Mouse (Mus musculus) frontal cortex, postnatal 14 days (tissue): ENCODE measurements around the gene Crybg3.

Experiments used
- DNase-seq, 2 experiments: peaks; one replicate each; pipeline ENCODE4 v3.0.0; 2022; ENCODE audit warnings: low spot score in 2 of 2

Gene Crybg3

GRCm38 (mm10) chr16:59534349-59534748, 66.4 kb downstream of the Crybg3 start:
- no peak for DNase-seq

- no peak for DNase-seq
These were observed 68.2 kb downstream of the Crybg3 start for GRCm38 (mm10) chr16:59532561-59532960.

GRCm38 (mm10) chr16:59531243-59531642, 69.5 kb downstream of the Crybg3 start:
- no peak for DNase-seq

GRCm38 (mm10) chr16:59529570-59529969, 71.2 kb downstream of the Crybg3 start:
- no peak for DNase-seq

GRCm38 (mm10) chr16:59526939-59527338, 73.8 kb downstream of the Crybg3 start:
- no peak for DNase-seq

GRCm38 (mm10) chr16:59521752-59522423, 78.9 kb downstream of the Crybg3 start:
- DNase-seq, result no peak

GRCm38 (mm10) chr16:59517447-59518219, 83.1 kb downstream of the Crybg3 start:
- DNase-seq, result no peak

GRCm38 (mm10) chr16:59516965-59517364, 83.8 kb downstream of the Crybg3 start:
- no peak for DNase-seq

- DNase-seq, result no peak
These were observed 85.6 kb downstream of the Crybg3 start for GRCm38 (mm10) chr16:59515169-59515568.

- DNase-seq, result no peak
These were observed 90.9 kb downstream of the Crybg3 start for GRCm38 (mm10) chr16:59509830-59510229.

- DNase-seq, result no peak
These were observed 101.6 kb downstream of the Crybg3 start for GRCm38 (mm10) chr16:59499180-59499579.

GRCm38 (mm10) chr16:59497947-59498346, 102.8 kb downstream of the Crybg3 start:
- no peak for DNase-seq

- DNase-seq, result no peak
These were observed 107.6 kb downstream of the Crybg3 start for GRCm38 (mm10) chr16:59493199-59493598.

- no peak for DNase-seq
These were observed 112.7 kb downstream of the Crybg3 start for GRCm38 (mm10) chr16:59487975-59488548.

- DNase-seq, result no peak
These were observed 113.5 kb downstream of the Crybg3 start for GRCm38 (mm10) chr16:59487239-59487638.

GRCm38 (mm10) chr16:59477955-59478354, 122.8 kb downstream of the Crybg3 start:
- DNase-seq, result no peak

- DNase-seq, result peak in 1 of 2 experiments; percentile 38
These were observed 126.0 kb downstream of the Crybg3 start for GRCm38 (mm10) chr16:59474788-59475187.

GRCm38 (mm10) chr16:59472546-59472945, 128.2 kb downstream of the Crybg3 start:
- no peak for DNase-seq

GRCm38 (mm10) chr16:59471637-59472278, 129.0 kb downstream of the Crybg3 start, which contains the start of gene Riox2:
Gene Riox2, plus strand, starts transcription at chr16:59471775.
- peak; percentile 55 to 65 for DNase-seq

GRCm38 (mm10) chr16:59469846-59470245, 130.9 kb downstream of the Crybg3 start:
- DNase-seq, result no peak

GRCm38 (mm10) chr16:59463973-59464372, 136.8 kb downstream of the Crybg3 start:
- DNase-seq, result no peak

- no peak for DNase-seq
These were observed 137.2 kb downstream of the Crybg3 start for GRCm38 (mm10) chr16:59463567-59463966.
